ENCODE assay signal across 10 mouse cellular contexts in genomic region chr11:103264427-103265005, GRCm38 (mm10). TPM values are rescaled to one million over a fixed set of nuclear protein-coding genes. Genes with fewer than 3 reads are reported as not detected.
A peak's percentile ranks its signal among the peaks of the same experiment; 100 is the strongest.
DNase-seq lines count a peak whose midpoint lies in the region; ATAC-seq and TF ChIP-seq lines count a peak whose summit lies in the region.
"Had no signal": no experiment of that assay in that cellular context is flagged by ENCODE, and none has a peak within 500 bp of the region (broad histone marks: within the 10 kb centered on the region; RNA-seq: fewer than 3 reads in every experiment).

No protein-coding gene starts in this region.

- H3K36me3 ChIP-seq in G1E (replicated peaks): peaks cover 35% of the 10 kb centered on the region
- no peaks in the 10 kb centered on the region for H3K36me3 ChIP-seq in hindbrain, embryonic 14.5 days (replicated peaks; ENCODE audit: control insufficient read depth, insufficient read depth)
- H3K36me3 ChIP-seq in midbrain, embryonic 15.5 days (replicated peaks): no peaks in the 10 kb centered on the region
- H3K36me3 ChIP-seq: limb, embryonic 10.5 days had no signal

- ATAC-seq in G1E (ENCODE audit: extremely low read depth, insufficient number of reproducible peaks, low FRiP score, poor library complexity, severe bottlenecking): no peak
- ATAC-seq in hindbrain, embryonic 14.5 days (ENCODE audit: low FRiP score): no peak
- no peak for ATAC-seq in midbrain, embryonic 15.5 days (replicated peaks)

- peak; percentile 35 to 45 for DNase-seq in B cell, adult 2 months
- no peak for DNase-seq in G1E (ENCODE audit: low spot score)
- DNase-seq in hindbrain, embryonic 14.5 days (ENCODE audit: low spot score): no peak
- no peak for DNase-seq in ovary, postnatal 14 days (ENCODE audit: low spot score)
- no peak for DNase-seq in cerebellum, postnatal 10 days
- DNase-seq in frontal cortex, postnatal 25 days (ENCODE audit: low spot score in 2 of 2): no peak
- DNase-seq: adrenal gland, postnatal 10 days; right cerebral cortex, postnatal 14 days had no signal

- no peak overlapping the region for H3K27ac ChIP-seq in hindbrain, embryonic 14.5 days
- H3K27ac ChIP-seq in midbrain, embryonic 15.5 days: no peak overlapping the region
- H3K27ac ChIP-seq: limb, embryonic 10.5 days had no signal

- H3K4me3 ChIP-seq in G1E (ENCODE audit: low read depth, low read length): peak overlapping the region; percentile 43; the same call in 1 of the 2 replicates
- H3K4me3 ChIP-seq in hindbrain, embryonic 14.5 days (replicated peaks; ENCODE audit: low read length): no peak overlapping the region
- H3K4me3 ChIP-seq in midbrain, embryonic 15.5 days: no peak overlapping the region
- H3K4me3 ChIP-seq: limb, embryonic 10.5 days had no signal

- H3K4me1 ChIP-seq in G1E (ENCODE audit: insufficient read depth, low read depth, low read length): peaks cover 81% of the 10 kb centered on the region
- H3K4me1 ChIP-seq in hindbrain, embryonic 14.5 days (replicated peaks; ENCODE audit: control insufficient read depth, insufficient read depth, low read length): peaks cover 51% of the 10 kb centered on the region
- H3K4me1 ChIP-seq in midbrain, embryonic 15.5 days: peaks cover 58% of the 10 kb centered on the region

- H3K27me3 ChIP-seq in G1E (ENCODE audit: insufficient read depth, low read length): peaks cover 5% of the 10 kb centered on the region; the same call in 1 of the 2 replicates
- no peaks in the 10 kb centered on the region for H3K27me3 ChIP-seq in hindbrain, embryonic 14.5 days (ENCODE audit: control insufficient read depth, insufficient read depth, low read length)
- H3K27me3 ChIP-seq in midbrain, embryonic 15.5 days (replicated peaks): no peaks in the 10 kb centered on the region

- no peak for TF ChIP-seq CTCF in G1E (IDR thresholded peaks at IDR 0.05; ENCODE audit: low read depth, low read length)

- 67% methylated on average over 20 of the region's 20 CpGs for WGBS in hindbrain, embryonic 14.5 days
- 53% methylated on average over 20 of the region's 20 CpGs for WGBS in midbrain, embryonic 15.5 days

- H3K4me2 ChIP-seq in hindbrain, embryonic 14.5 days (replicated peaks): peak overlapping the region; percentile 54
- H3K4me2 ChIP-seq in midbrain, embryonic 15.5 days: peak overlapping the region; percentile 22

- H3K9ac ChIP-seq in hindbrain, embryonic 14.5 days: 0 out of 2 replicates have a peak overlapping the region, but pooled peaks have one; percentile 1
- no peak overlapping the region for H3K9ac ChIP-seq in midbrain, embryonic 15.5 days

- H3K9me3 ChIP-seq in G1E (replicated peaks): no peaks in the 10 kb centered on the region
- no peaks in the 10 kb centered on the region for H3K9me3 ChIP-seq in hindbrain, embryonic 14.5 days (ENCODE audit: control insufficient read depth, low read length)
- H3K9me3 ChIP-seq in midbrain, embryonic 15.5 days: no peaks in the 10 kb centered on the region
- H3K9me3 ChIP-seq: limb, embryonic 10.5 days had no signal

RNA-seq across cellular contexts. Expression of gene Map3k14, which starts 2.8 kb away (rescaled TPM):
- total RNA-seq in G1E (2014; fragmentation: Nextera tagmentation): 10.1 and 10.8 TPM in 2 replicates
- total RNA-seq in G1E (2017): 3.3 and 4.9 TPM in 2 replicates
- polyA plus RNA-seq in G1E (2012): 9.4 and 10.8 TPM in 2 replicates
- 2.9 and 4.0 TPM in 2 replicates for polyA plus RNA-seq in hindbrain, embryonic 14.5 days (2014; fragmentation: Nextera tagmentation; extraction: Ambion mirVana)
- 3.9 and 5.0 TPM in 2 replicates for polyA plus RNA-seq in midbrain, embryonic 15.5 days (2015; fragmentation: Nextera tagmentation; extraction: Ambion mirVana)

RNA-seq across cellular contexts. Expression of gene Spata32, which starts 46.3 kb away (rescaled TPM):
- total RNA-seq in G1E (2014; fragmentation: Nextera tagmentation) (not detected in 2 replicates), G1E (2017) (0.16 TPM in 1 of 2 replicates, not detected in the other)
- polyA plus RNA-seq in G1E (2012): not detected in 2 replicates
- 0.29 and 0.31 TPM in 2 replicates for polyA plus RNA-seq in hindbrain, embryonic 14.5 days (2014; fragmentation: Nextera tagmentation; extraction: Ambion mirVana)
- polyA plus RNA-seq in midbrain, embryonic 15.5 days (2015; fragmentation: Nextera tagmentation; extraction: Ambion mirVana): 0.66 and 0.71 TPM in 2 replicates
- total RNA-seq: adrenal gland, postnatal 10 days had no signal
- polyA plus RNA-seq: limb, embryonic 10.5 days had no signal

RNA-seq across cellular contexts. Expression of gene 1700023F06Rik, which starts 56.2 kb away (rescaled TPM):
- total RNA-seq in G1E (2014; fragmentation: Nextera tagmentation): not detected in 2 replicates
- not detected in 2 replicates for total RNA-seq in G1E (2017)
- polyA plus RNA-seq in G1E (2012): not detected in 2 replicates
- 1.9 TPM in 2 replicates for polyA plus RNA-seq in hindbrain, embryonic 14.5 days (2014; fragmentation: Nextera tagmentation; extraction: Ambion mirVana)
- polyA plus RNA-seq in midbrain, embryonic 15.5 days (2015; fragmentation: Nextera tagmentation; extraction: Ambion mirVana): 1.6 and 1.9 TPM in 2 replicates

Comparison
In these comparisons a context has a peak if more than half of its experiments do, and no peak if none do; other contexts are left out.
1. DNase-seq: peak in B cell, adult 2 months (2 of 2); none in G1E (single experiment), hindbrain, embryonic 14.5 days (single experiment), ovary, postnatal 14 days (single experiment), cerebellum, postnatal 10 days (0 of 2) and frontal cortex, postnatal 25 days (0 of 2).